Mouse (Mus musculus): ENCODE measurements at regions not wholly inside any gene's neighbourhood (a gene's known extent, or its start where the extent isn't known, plus 50 kb on each side); places are given as distances from the start of the nearest gene placed in this dataset.

DNA sequence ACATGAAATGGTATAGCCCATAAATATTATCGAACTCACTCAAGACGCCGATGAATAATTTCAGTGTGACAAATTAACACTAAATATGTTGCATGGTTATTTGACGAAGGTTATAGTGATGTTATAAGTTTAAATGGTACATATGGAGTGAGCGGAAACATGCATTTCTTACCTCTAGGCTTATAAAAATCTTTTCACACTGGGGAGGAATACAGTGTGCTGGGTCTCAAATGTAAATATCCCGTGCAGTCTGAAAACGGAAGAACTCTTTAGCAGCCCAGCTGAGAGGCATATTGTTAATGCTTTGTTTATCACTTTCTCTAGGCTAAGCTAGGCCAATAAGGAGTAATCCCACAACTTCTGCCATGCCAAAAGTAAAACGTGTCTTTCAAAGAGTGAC lies 518.6 kb upstream of the Sall1 start:
- TF ChIP-seq POLR2A (IDR thresholded peaks at IDR 0.05; ENCODE audit: low read depth, low read length) (no peak), CTCF (IDR thresholded peaks at IDR 0.05; ENCODE audit: extremely low read depth, insufficient read length, insufficient replicate concordance, low read depth, low read length) (no peak)

All from small intestine, adult 2 months (tissue).